Mouse (Mus musculus): Measurements from ENCODE around the gene Ispd. TPM values are rescaled to one million over a fixed set of nuclear protein-coding genes. Genes with fewer than 3 reads are reported as not detected.

Gene Ispd
- polyA plus RNA-seq, 1 experiment, result 5.1 TPM

- TF ChIP-seq POLR2A (IDR thresholded peaks at IDR 0.05; ENCODE audit: borderline replicate concordance, extremely low read depth, insufficient read depth, insufficient read length, poor library complexity, severe bottlenecking) (no peak), CTCF (IDR thresholded peaks at IDR 0.05; ENCODE audit: borderline replicate concordance, extremely low read depth, insufficient read depth, insufficient read length) (peak; percentile 64; the same call in 1 of the 2 replicates)
- DNase-seq (ENCODE audit: low read depth), result peak; percentile 78
Measured at GRCm38 (mm10) chr12:36670915-36671579, 289.8 kb downstream of the Ispd start.

- no peak for DNase-seq (ENCODE audit: low read depth)
- TF ChIP-seq POLR2A (IDR thresholded peaks at IDR 0.05; ENCODE audit: borderline replicate concordance, extremely low read depth, insufficient read depth, insufficient read length, poor library complexity, severe bottlenecking) (no peak), CTCF (IDR thresholded peaks at IDR 0.05; ENCODE audit: borderline replicate concordance, extremely low read depth, insufficient read depth, insufficient read length) (no peak)
Measured at GRCm38 (mm10) chr12:36674481-36674880, 293.2 kb downstream of the Ispd start.

- TF ChIP-seq POLR2A (IDR thresholded peaks at IDR 0.05; ENCODE audit: borderline replicate concordance, extremely low read depth, insufficient read depth, insufficient read length, poor library complexity, severe bottlenecking) (no peak), CTCF (IDR thresholded peaks at IDR 0.05; ENCODE audit: borderline replicate concordance, extremely low read depth, insufficient read depth, insufficient read length) (no peak)
- no peak for DNase-seq (ENCODE audit: low read depth)
Measured at GRCm38 (mm10) chr12:36678220-36678619, 297.0 kb downstream of the Ispd start.

- TF ChIP-seq CTCF (IDR thresholded peaks at IDR 0.05; ENCODE audit: borderline replicate concordance, extremely low read depth, insufficient read depth, insufficient read length), result no peak
- TF ChIP-seq POLR2A (IDR thresholded peaks at IDR 0.05; ENCODE audit: borderline replicate concordance, extremely low read depth, insufficient read depth, insufficient read length, poor library complexity, severe bottlenecking), result no peak
- DNase-seq (ENCODE audit: low read depth), result peak; percentile 61
Measured at GRCm38 (mm10) chr12:36680883-36681505, 299.7 kb downstream of the Ispd start.

- DNase-seq (ENCODE audit: low read depth), result no peak
- TF ChIP-seq CTCF (IDR thresholded peaks at IDR 0.05; ENCODE audit: borderline replicate concordance, extremely low read depth, insufficient read depth, insufficient read length) (no peak), POLR2A (IDR thresholded peaks at IDR 0.05; ENCODE audit: borderline replicate concordance, extremely low read depth, insufficient read depth, insufficient read length, poor library complexity, severe bottlenecking) (no peak)
Measured at GRCm38 (mm10) chr12:36681779-36682178, 300.5 kb downstream of the Ispd start.

- peak; percentile 48 for DNase-seq (ENCODE audit: low read depth)
- TF ChIP-seq CTCF (IDR thresholded peaks at IDR 0.05; ENCODE audit: borderline replicate concordance, extremely low read depth, insufficient read depth, insufficient read length) (no peak), POLR2A (IDR thresholded peaks at IDR 0.05; ENCODE audit: borderline replicate concordance, extremely low read depth, insufficient read depth, insufficient read length, poor library complexity, severe bottlenecking) (no peak)
Measured at GRCm38 (mm10) chr12:36694072-36694471, 312.8 kb downstream of the Ispd start.

GRCm38 (mm10) chr12:36704380-36704779 is 323.1 kb downstream of the Ispd start:
- peak; percentile 65 for DNase-seq (ENCODE audit: low read depth)
- TF ChIP-seq POLR2A (IDR thresholded peaks at IDR 0.05; ENCODE audit: borderline replicate concordance, extremely low read depth, insufficient read depth, insufficient read length, poor library complexity, severe bottlenecking) (no peak), CTCF (IDR thresholded peaks at IDR 0.05; ENCODE audit: borderline replicate concordance, extremely low read depth, insufficient read depth, insufficient read length) (peak; percentile 12; the same call in 1 of the 2 replicates)

- TF ChIP-seq POLR2A (IDR thresholded peaks at IDR 0.05; ENCODE audit: borderline replicate concordance, extremely low read depth, insufficient read depth, insufficient read length, poor library complexity, severe bottlenecking) (no peak), CTCF (IDR thresholded peaks at IDR 0.05; ENCODE audit: borderline replicate concordance, extremely low read depth, insufficient read depth, insufficient read length) (no peak)
- no peak for DNase-seq (ENCODE audit: low read depth)
Measured at GRCm38 (mm10) chr12:36708810-36709209, 327.6 kb downstream of the Ispd start.

- DNase-seq (ENCODE audit: low read depth), result peak; percentile 80
- peak; percentile 57; the same call in 1 of the 2 replicates for TF ChIP-seq CTCF (IDR thresholded peaks at IDR 0.05; ENCODE audit: borderline replicate concordance, extremely low read depth, insufficient read depth, insufficient read length)
- TF ChIP-seq POLR2A (IDR thresholded peaks at IDR 0.05; ENCODE audit: borderline replicate concordance, extremely low read depth, insufficient read depth, insufficient read length, poor library complexity, severe bottlenecking), result no peak
Measured at GRCm38 (mm10) chr12:36713866-36714662, 332.8 kb downstream of the Ispd start.

- no peak for DNase-seq (ENCODE audit: low read depth)
- TF ChIP-seq POLR2A (IDR thresholded peaks at IDR 0.05; ENCODE audit: borderline replicate concordance, extremely low read depth, insufficient read depth, insufficient read length, poor library complexity, severe bottlenecking), result no peak
- no peak for TF ChIP-seq CTCF (IDR thresholded peaks at IDR 0.05; ENCODE audit: borderline replicate concordance, extremely low read depth, insufficient read depth, insufficient read length)
Measured at GRCm38 (mm10) chr12:36717526-36717925, 336.3 kb downstream of the Ispd start.

GRCm38 (mm10) chr12:36718417-36718816 is 337.2 kb downstream of the Ispd start:
- TF ChIP-seq POLR2A (IDR thresholded peaks at IDR 0.05; ENCODE audit: borderline replicate concordance, extremely low read depth, insufficient read depth, insufficient read length, poor library complexity, severe bottlenecking) (no peak), CTCF (IDR thresholded peaks at IDR 0.05; ENCODE audit: borderline replicate concordance, extremely low read depth, insufficient read depth, insufficient read length) (no peak)

More at GRCm38 (mm10) chr12:36718417-36718816, 337.2 kb downstream of the Ispd start:
- DNase-seq (ENCODE audit: low read depth), result no peak

All from brain, embryonic 14.5 days (tissue).